Mouse (Mus musculus) B cell, adult 62 days (primary cell): ENCODE results near the gene Sgca. TPM values are rescaled to one million over a fixed set of nuclear protein-coding genes. Genes with fewer than 3 reads are reported as not detected.

Source experiments
- total RNA-seq: library from RNA; stranded (reverse); gene quantifications from 4 replicates; pipeline ENCODE4 v1.2.4, GENCODE M21; 2023

The Sgca gene
- total RNA-seq: not detected in 4 replicates

DNA sequence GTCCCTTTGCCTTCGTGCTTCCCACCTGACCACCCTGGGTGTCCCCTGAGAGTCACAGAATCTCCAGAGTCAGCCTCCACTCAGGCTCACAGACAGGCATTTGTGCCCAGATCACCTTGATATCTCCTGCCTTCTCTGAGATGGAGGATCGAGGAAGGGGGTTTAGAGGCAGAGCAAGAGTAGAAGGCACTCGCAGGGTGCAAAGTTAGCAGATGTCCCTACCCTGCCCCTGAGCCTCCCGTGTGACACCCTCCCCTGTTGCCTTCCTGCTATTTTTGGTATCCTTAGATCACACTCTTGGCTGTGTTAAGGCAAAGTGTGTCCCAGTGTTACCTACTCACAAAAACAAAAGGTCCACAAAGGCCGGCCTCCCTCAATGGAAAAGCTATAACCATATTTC is at the start of gene Sgca:
Gene Sgca (minus strand): TSS at position 129 of the 400 bp plus-strand sequence.

DNA sequence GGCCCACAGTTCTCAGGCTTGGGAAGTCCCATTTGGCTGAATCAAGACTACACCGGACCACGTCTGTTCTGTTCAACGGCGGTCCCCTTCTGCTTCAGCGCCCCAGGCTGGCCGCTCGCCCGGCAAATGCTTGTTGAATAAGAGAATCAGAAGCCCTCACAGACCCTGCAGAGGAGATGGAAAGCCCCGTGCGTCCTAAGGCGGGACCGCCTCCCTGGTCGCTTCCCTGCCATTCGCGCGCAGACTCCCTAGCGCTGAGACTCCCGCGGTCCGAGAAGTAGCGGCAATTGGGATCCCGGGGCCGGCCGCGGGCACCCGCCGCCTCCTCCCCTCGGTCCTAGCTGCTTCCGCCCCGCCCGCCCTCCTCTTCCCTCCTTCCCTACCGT is 33.5 kb upstream of the Sgca start, which contains the start of gene Samd14:
Gene Samd14 (plus strand): TSS at position 251 of the 386 bp plus-strand sequence.

DNA sequence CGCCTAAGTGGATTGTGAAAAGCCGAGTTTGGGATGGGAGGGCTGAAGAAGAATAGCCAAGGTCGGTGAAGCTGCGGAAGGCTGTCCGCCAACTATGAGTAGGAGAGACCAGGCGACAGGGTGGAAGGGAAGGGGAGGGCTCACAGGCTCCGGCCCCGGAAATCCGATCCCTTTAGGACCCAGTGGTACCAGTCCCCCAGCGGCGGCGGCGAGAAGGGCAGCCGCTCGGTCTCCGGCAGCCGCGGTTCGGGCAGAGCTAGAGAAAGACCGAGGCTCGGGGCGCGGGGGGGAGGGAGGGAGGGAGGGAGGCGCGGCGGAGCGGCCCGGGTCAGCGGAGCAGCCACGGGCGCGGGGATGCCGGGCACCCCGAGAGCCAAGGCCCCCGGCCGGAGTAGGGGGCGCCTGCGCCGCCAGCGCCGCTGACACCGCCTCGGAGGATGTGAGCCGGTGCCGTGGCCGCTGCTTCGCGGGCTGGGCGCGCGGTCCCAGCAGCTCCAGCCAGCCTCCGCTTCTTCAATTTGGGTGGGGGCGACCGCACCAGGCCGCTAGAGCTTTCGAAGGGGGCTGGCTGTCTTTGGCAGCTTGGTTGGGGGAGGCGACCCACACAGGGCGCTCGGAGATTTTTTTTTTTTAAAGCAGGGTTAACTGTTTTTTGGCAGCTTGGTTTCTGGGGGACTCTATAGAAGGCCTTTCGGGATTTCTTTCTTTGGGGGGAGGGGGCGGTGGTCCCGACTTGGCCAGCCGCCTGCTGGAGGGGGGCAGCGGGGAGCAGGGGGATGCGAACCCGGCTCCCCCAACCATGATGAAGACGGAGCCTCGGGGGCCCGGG is 14.8 kb upstream of the Sgca start, which contains the start of gene Ppp1r9b:
Gene Ppp1r9b (plus strand): TSS at position 287 of the 829 bp plus-strand sequence.

DNA sequence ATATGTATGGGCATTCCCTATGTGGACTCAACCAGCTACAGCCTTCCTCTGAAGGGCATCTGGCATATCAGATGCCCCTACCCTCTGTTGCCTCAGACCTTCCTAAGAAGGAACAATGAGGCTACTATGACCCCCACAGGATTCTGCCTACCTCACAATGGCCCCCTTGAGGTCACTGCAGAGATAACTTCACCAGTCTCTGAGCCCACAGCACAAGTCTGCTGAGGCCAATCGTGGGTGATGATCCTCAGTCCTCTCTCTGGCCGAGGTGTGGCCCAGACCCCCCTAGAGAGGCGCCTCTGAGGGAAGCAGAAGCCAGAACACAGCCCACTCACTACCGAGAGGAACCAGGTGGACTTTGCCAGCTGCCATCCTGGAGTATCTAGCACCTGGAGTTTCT is 8.7 kb downstream of the Sgca start, which contains the start of gene Hils1:
Gene Hils1 (plus strand): TSS at position 175 of the 400 bp plus-strand sequence.

DNA sequence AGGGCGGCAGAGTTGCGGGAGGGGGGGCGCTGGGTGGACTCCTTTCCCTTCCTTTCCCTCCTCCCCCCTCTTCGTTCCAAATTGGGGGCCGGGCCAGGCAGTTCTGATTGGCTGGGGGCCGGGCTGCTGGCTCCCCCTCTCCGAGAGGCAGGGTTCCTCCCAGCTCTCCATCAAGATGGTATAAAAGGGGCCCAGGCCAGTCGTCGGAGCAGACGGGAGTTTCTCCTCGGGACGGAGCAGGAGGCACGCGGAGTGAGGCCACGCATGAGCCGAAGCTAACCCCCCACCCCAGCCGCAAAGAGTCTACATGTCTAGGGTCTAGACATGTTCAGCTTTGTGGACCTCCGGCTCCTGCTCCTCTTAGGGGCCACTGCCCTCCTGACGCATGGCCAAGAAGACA is 40.1 kb downstream of the Sgca start, which contains the start of gene Col1a1:
Gene Col1a1 (plus strand): TSS at position 180 of the 400 bp plus-strand sequence.

Other genes starting within 250 kb of the Sgca start
- gene Cdc34b, start 234.5 kb downstream of the Sgca start, total RNA-seq: not detected in 4 replicates
- not detected in 4 replicates for gene Tmem92, start 193.6 kb downstream of the Sgca start, total RNA-seq
- gene Col1a1, start 40.1 kb downstream of the Sgca start, total RNA-seq: 0.26 to 0.75 TPM (median 0.35 TPM) in 4 replicates
- gene Hils1, start 8.7 kb downstream of the Sgca start, total RNA-seq: not detected in 4 replicates
- 69.8 to 75.8 TPM (median 73.2 TPM) in 4 replicates for gene Ppp1r9b, start 14.7 kb upstream of the Sgca start, total RNA-seq
- 0.75 TPM in 1 of 4 replicates, not detected in the others for gene Samd14, start 33.6 kb upstream of the Sgca start, total RNA-seq
- gene Pdk2, start 65.0 kb upstream of the Sgca start, total RNA-seq: 9.5 to 12.5 TPM (median 12.0 TPM) in 4 replicates
- gene Itga3, start 100.5 kb upstream of the Sgca start, total RNA-seq: 0.32 to 0.55 TPM (median 0.52 TPM) in 4 replicates
- gene Dlx3, start 143.8 kb upstream of the Sgca start, total RNA-seq: not detected in 4 replicates
- gene Dlx4, start 169.9 kb upstream of the Sgca start, total RNA-seq: not detected in 4 replicates